Mouse (Mus musculus) left cerebral cortex, postnatal 25 days (tissue): ENCODE data around the gene Matn3. TPM values are rescaled to one million over a fixed set of nuclear protein-coding genes. Genes with fewer than 3 reads are reported as not detected.
A peak's percentile ranks its signal among the peaks of the same experiment; 100 is the strongest.
"Not testable (repeated sequence)": the region's sequence is repeated elsewhere in the genome, so short reads cannot be mapped to it uniquely, and the experiment has no call there.

ENCODE experiments used
- DNase-seq, 2 experiments: peaks; one replicate each; pipeline ENCODE4 v3.0.0; 2022; ENCODE audit warnings: low spot score in 2 of 2, mixed read lengths in 1 of 2
- intact Hi-C: fragments of 180-260 bp; cut with DNase I; formaldehyde crosslinking; loops from one replicate; pipeline ENCODE4 v1.15.1; 2025
- total RNA-seq, 2 experiments: library from RNA; stranded (reverse); gene quantifications; 2 replicates each; pipeline ENCODE4 v1.2.3; 2021

Gene Matn3
- total RNA-seq, 2 experiments from 2014 or later: 0.11 to 0.18 TPM

DNA sequence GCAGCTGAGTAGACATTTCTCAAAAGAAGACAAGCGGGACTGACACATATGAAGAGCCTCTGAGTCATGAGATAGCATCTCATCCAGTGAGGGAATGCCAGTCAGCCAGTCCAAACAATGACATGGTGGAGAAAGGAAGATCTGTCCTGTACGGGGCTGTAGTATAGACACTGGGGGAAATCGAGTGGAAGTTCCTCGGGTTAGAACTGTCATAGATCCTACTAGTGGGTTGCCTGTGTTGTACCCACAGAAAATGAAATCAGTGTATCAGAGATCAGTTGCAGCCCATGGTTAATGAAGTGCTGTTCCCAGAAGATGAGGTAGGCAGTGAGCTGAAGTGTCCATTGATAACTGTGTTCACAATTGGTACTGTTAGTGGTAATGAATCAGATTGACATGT is 19.0 kb upstream of the Matn3 start:
- DNase-seq: no peak
- intact Hi-C loops: no loop called here

DNA sequence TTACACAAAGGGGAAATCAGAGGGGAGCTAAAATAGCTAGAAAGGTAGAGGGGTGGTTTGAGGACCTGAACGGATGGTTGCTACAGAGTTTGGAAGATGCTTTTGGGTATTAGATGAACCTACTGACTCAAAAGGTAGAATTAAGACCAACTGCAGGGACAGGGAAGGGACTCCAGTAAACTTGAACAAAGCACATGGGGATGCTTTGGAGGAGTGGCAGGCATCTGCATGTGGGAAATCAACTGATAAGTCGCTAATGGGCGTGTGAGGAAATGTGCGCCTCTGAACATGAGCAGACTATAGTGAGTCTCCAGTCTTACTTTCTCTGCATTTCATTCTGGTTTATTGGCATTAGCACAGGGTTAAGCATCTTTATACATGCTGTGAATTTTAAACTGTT is 16.6 kb upstream of the Matn3 start:
- no peak for DNase-seq
- intact Hi-C loops: loop anchor here (5.0 kb wide), 1 partner anchor 39 kb away; no protein-coding TSS in a partner anchor

DNA sequence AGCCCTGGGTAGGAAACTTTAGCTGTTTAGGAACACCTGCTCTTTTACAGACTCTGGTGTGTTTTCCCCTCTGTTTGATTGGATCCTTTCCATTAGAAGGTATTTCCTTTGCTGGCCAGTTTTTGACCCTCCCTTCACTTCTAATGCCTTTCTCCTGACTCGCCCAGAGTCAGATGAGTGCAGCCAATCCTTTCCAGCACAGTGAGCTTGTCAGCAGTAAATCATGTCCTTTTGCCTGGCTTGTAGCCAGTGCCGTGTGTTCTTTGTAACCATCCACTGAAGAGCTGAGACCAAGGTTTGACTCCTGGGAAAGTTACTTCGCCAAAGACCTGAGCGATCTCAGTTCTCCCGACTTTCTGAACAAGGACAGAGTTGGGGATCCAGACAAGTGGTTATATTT is 12.4 kb upstream of the Matn3 start:
- intact Hi-C loops: no loop called here
- DNase-seq: no peak

DNA sequence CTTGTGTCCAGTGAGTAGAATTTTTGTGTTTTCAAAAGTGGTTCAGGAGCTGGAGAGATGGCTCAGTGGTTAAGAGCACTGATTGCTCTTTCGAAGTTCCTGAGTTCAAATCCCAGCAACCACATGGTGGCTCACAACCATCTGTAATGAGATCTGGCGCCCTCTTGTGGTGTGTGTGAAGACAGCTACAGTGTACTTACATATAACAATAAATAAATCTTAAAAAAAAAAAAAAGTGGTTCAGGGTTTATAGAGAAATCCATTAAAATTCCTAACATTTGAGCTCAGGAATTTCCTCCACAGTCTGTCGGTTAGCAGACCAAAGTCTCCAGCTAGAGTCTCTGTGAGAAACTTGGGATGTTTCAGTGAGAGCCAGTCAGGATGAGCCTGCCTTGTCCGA is 11.5 kb upstream of the Matn3 start:
- intact Hi-C loops, DNase-seq: not testable (repeated sequence)

DNA sequence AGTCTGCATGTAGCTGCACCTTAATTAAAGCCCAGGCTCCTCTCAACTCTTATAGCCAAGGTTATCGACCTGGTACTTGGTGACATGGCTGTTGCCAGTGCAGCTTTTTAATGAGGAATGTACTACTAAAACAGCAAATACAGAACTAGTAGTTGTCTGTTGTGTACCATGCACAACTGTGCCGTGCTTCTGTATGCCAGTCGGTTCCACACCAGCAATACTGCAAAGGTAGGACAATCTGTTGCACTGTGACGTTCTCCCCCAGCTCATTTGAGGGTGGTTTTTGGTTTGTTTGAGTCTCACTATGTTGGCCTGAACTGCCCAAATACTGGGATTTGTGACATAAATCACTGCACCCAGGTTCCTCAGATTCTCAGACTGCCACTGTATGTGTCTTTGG is 8.2 kb upstream of the Matn3 start:
- intact Hi-C loops: no loop called here

DNA sequence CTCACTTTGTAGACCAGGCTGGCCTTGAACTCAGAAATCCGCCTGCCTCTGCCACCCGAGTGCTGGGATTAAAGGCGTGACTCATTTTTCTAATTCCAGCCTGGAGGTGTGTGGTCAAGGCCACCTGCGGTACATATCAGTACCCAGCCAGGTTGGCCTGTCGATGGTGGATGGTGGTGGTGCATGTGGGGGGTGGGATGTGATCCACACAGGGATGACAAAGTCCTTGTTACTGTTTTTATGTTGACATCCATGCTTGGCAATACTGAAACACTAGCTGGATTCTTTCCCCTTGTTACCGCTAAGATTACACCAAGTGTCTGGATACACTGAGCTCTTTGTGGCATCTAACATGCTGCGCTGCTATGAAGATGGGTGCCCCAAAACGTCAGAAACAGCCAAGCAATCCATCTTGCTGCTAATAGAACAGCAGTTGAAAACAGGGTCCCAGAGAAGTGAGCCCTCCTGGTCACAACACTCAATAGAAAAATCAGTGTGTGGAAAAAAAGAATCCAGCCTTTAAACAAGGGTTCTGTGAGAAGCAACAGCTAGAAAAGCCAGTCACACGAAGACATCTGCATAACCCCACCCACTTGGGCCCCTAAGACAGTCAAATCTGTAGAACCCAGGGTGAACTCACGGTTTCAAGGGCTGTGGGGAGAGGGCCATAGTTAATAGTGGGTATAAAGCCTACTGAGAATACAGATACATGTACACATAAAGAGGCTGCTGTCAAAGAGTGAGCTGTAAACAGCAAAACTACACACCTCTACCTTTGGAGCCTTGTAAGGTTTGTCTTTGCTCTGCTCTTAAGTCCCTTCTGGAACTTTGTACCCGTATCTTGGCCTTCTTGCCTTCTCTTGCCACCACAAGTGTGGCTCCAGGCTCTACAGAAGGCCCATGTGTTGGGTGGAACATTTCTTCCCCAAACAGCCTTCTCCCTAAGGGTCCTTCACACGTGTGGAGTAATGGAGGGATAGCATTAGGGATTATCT is 7.4 kb upstream of the Matn3 start:
- intact Hi-C loops: no loop called here
- DNase-seq: no peak

More for the DNA sequence above, 8.2 kb upstream of the Matn3 start:
- no peak for DNase-seq

DNA sequence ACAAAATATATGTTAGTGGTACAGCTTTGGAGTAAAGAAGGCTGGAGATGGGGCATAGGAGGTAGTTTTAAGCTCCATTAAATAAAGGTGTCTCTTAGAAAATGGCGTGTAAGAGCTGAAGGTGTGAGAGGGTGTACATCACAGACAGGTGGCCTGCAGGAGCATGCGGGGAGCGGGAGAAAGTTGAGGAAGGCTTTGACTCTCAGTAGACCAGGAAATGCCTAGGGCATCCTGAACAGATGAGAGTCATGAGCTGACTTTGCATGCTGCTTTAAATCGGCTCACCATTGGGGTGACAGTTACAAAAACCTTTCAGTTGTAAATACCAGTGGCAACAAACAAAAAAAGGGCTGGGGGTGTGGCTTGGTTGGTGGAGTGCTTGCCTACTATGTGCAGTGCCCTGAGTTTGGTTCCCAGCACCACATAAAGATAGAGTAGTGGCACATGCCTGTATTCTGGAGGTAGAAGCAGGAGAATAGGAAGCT is 6.6 kb upstream of the Matn3 start:
- intact Hi-C loops: no loop called here
- DNase-seq: no peak

DNA sequence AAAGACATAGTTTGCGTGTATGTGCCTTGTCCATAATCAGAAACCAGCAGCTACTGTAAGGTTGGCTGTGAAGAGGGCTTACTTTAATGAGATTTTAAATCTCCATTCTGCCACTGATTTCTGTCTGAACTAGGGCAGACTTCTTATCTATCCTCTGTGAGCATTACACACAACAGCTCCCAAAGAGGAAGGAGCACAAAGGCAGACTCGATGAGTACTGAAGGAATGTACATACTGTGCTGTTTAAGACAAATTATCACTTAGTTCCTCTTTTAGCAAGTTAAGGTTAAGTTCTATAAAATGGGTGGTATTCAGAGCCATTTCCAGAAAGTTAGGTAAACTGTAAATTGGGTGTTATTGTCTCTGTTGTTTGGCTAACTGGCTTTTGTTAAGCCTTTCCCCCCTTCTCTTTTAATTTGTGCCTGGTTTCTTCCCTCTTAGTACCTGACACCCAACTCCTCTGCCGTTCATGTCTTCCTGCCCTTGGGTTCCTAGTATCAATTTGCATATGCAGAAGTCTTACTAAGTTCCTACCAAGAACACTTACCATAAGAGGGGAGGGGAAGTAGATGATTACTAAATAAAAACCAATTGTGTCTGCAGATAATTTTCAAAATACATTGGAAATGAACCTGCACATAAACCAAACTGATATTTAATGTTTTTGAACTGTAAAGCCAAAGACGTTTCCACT is 5.9 kb upstream of the Matn3 start:
- DNase-seq: no peak
- intact Hi-C loops: no loop called here

DNA sequence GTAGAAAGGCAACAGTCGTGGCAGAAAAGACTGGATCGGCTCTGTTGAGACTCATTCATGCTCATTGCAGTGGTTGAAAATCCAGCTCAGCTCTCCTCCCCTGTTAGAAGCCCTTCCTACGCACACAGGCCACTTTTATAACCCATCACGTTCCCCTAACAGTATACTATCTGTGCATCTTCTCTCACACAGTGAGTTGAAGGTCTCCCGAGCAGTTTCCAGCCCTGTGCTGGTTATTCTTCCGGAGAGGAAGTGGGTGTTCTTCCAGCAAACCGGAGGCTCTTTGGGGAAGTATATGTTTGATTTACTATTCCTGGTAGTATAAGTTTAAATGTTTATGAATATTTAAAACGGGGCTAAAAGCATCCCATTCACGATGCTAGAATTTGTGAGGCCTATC is 566 bp upstream of the Matn3 start:
- intact Hi-C loops: no loop called here
- peak in 1 of 2 experiments; percentile 36 for DNase-seq

DNA sequence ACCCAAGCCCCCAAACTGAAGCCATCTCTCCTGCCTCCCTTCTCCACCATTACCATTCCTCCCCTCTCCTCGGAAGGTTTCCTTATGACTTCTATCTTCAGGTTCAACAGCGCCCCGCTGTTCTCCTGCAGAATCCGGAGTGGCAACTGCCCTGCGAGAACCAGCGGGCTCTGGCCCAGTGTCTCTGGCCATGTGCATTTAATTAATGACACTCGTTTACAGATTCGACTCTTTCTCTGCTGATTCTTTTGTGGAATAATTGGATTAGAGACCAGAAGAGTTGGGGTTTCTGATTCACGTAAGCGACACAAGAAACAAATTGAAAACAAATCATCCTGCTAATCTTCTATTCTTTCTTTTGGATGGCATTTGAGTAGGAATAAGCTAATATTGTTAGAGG is 5.4 kb downstream of the Matn3 start:
- intact Hi-C loops: no loop called here
- DNase-seq: no peak

DNA sequence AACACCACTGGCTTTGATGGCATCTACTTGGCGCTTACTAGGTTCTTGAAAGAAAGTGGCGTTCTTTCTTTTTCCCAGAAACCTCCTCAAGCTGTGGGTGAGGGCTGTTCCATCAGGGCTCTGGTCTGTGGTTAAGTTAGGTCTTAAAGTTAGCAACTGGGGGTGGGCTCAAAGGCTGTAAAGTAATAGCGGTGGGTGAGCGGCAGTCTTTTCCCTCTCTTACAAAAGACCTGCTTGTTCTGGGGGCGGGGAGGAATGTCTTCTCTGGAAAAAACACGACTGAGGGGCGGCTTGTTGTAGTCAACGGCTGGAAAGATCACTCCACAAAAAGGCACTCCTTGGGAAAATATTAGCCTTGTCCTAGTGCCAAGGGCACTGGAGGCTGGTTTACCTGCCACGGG is 6.4 kb downstream of the Matn3 start:
- intact Hi-C loops: no loop called here
- DNase-seq: no peak

DNA sequence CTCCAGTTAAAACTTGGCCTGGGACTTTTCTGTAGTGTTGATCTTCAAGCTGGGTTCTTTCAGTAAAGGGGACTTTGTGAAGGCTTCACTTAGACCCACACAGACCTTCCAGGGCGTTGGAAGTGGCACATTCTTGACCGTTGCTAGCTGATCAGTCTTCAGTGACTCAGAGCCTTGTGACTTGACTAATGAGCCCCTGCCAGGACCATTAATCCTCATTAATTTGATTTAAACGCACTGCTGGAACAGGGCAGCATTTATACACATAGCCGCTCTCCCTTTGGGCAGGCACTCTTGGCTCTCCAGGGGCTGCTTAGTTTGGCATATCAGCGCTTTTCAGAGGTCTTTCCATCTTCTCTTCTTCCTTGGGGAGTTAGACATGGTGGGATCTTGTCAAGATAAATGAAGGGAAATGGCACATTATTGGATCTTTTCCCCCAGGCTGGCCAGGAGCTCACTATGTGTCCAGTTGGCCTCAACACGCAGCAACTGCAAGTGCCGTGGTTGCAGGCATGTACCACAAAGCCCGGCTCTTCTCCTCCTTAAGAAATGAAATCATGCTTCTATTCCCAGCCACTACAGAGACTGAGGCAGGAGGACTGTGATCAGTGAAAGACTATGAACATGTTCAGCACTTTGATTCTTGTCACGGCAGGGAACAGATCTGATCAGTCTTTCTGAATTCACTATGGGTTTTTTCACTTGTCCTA is 14.0 kb downstream of the Matn3 start:
- intact Hi-C loops: no loop called here
- DNase-seq: no peak

DNA sequence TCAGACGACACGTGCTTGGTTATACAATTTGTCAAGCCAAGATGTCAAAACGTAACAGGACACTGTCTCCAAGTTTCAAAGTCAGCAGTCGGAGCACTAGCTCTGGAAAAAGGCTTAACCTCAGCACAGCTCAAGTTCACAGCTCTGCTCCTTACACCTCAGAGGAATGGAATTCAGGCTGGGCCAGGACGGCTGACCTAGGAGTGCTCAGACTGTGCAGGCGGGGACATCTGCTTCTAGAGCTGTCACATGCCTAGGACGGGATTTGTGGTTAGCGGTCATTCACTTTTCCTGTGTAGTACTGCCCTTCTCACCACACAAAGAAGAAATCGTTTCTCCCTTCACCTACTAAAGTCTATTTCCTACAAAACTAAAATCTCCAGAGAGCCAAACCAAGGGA is 22.1 kb downstream of the Matn3 start:
- intact Hi-C loops: no loop called here
- no peak for DNase-seq

DNA sequence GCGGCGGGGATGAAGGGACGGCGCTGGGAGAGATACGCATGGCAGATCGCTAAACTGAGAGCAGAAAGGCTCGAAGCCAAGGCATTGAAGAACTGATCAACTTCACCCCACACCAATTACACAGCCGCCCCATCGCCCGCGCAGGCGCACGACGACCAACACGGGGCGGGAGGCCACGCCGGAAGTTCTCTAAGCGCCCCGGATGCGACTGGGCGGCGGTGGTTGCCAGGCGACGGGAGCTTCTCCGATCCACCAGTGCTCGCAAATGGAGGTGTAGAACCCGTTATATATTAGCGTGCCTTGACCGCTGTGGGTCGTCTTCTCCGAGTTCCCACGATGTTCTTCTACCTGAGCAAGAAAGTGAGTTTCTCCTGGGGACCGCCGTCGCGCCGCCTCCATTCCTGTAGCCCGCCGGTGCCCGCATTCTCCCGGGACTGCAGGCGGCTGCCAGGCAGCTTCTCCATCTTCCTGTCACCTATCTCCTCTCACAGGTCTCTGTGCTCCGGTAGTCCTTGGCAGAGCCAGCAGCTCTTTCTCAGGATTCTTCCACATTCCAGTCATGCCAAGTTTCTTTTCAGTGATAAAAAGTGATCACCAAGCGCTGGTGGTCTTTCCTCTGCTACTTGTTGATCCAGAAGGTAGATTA is 26.2 kb downstream of the Matn3 start, which contains the start of gene Wdr35:
Wdr35 (plus strand) TSS at position 73 of the 646 bp plus-strand sequence.
- intact Hi-C loops: loop anchor here (2.0 kb wide), 1 partner anchor 51 kb away; no protein-coding TSS in a partner anchor
- peak; percentile 90 to 95 for DNase-seq

DNA sequence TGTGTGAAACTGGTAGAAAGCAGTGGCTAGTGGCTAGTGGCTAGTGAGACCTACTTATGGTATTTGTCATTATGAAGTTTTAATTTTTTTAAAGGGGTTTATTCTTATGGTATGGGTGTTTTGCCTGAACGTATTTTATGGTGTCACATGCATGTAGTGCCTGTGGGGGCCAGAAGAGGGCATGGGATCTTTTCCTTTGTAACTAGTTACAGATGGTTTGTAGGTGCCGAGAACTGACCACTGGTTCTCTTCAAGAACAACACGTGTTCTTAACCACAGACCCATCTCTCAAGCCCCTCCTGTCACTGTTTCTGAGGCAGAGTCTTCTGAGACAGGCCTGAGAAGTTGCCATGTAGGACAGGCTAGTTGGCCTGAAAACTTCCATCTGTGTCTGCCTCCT is 27.3 kb downstream of the Matn3 start:
- DNase-seq: no peak
- intact Hi-C loops: loop anchor here (2.0 kb wide), 1 partner anchor 52 kb away; no protein-coding TSS in a partner anchor

DNA sequence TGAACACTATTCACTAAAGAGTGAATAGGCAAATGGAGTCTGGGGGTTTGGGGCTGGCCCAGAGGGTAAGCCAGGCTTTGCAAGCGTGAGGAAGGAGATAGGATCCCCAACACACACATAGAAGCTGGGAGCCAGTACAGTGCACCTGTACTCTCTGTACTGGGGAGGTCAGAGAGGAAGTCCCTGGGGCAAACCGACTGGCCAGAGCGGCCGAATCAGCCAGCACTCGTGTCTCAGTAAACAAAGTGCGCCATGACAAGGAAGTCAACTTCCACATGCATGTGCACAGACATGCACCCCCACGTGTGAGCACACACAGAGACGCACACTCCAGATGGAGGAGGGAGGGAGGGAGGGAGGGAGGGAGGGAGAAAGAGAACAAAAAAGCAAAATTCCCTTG is 45.5 kb downstream of the Matn3 start:
- DNase-seq: no peak

DNA sequence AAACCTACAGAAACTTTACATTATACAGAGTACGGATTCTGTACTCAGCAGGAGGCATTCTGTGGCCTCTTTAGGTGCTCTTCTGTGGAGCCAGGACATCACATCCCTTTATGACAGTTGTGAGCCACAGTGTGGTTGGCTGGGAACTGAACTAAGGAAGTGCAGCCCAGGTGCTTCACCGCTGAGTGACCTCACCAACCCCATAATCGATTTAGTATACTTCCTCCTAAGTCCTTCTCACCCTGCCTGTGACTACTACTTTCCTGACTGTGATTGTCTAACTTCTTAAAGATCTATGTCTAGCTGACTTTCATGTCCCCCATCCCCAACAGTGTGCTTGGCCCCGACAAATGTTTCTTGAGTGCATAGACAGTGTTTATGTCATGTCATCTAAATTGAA is 50.6 kb downstream of the Matn3 start:
- DNase-seq: no peak
- intact Hi-C loops: no loop called here

More for the DNA sequence above, 45.5 kb downstream of the Matn3 start:
- intact Hi-C loops: no loop called here

DNA sequence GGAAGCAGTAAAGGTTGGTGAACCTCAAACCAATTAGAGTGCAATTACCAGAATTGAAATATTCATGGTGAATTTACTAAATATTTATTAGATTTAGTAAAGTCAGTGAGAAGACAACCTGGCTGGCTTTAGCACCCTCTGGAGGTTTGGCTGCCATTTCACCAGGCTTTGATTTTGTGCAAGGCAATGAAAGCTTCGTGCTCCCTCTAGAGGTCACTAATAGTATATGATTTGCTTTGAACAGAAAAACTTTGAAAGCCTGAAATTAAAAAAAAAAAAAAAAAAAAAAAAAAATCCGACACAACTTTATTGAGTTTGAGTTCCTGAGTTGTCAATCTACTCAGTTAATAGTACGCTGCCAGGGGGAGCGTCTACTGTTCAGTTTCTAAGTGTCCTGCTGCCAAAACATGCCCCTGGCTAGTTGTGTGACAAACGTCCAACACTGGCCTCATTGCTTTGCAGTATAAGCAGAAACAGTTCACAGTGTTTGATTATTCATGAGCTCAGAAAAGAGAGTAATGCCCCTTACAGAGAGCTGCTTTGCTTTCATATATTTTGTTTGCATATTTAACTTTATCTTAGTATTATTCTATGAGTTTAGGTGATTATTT is 54.4 kb downstream of the Matn3 start:
- peak; percentile 36 to 79 for DNase-seq
- intact Hi-C loops: loop anchor here (1.0 kb wide), 1 partner anchor 113 kb away; no protein-coding TSS in a partner anchor

DNA sequence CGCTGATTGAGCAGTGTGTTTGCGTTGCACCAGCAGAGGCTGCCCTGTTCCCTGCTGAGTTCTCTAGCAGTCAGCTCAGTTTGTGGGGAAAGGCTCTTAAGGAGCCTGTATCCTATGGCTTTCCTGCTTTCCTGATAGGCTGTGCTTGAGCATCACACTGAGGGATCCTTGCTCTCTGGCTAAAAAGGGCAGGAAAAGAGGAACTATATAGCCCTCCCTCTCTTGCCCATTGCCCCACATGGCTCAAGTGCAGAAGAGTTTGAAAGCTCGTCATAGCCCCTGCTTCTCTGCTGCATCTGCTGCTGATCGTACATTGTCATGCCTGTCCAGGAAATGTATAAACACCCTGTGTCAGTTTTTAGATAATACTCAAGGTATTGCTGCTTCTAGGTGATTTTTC is 59.4 kb downstream of the Matn3 start:
- intact Hi-C loops: no loop called here
- DNase-seq: no peak
